Mouse (Mus musculus): ENCODE measurements around the gene Magea1. TPM values are rescaled to one million over a fixed set of nuclear protein-coding genes. Genes with fewer than 3 reads are reported as not detected.

Gene Magea1
- total RNA-seq (2023): not detected in 2 replicates

DNA sequence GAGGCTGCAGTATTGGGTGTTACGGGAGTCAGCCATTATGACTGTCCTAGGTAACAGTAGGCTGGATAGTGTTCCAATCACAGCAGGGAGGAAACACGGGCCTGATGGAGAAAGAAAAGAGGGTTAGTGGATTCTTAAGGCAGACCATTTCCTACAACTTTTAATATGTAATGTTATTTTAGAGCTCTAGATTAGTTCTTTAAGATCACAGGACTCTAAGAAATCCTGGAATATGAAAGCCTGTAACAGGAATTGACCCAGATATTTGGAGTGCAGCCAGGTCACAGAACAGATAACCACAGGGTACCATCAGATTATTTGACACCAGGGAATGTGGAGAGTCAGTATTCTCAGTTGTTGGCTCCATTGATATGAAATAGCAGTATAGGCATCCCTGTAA is at the start of gene Magea1:
TSS of gene Magea1 (minus strand) at position 101 of the 400 bp plus-strand sequence.

DNA sequence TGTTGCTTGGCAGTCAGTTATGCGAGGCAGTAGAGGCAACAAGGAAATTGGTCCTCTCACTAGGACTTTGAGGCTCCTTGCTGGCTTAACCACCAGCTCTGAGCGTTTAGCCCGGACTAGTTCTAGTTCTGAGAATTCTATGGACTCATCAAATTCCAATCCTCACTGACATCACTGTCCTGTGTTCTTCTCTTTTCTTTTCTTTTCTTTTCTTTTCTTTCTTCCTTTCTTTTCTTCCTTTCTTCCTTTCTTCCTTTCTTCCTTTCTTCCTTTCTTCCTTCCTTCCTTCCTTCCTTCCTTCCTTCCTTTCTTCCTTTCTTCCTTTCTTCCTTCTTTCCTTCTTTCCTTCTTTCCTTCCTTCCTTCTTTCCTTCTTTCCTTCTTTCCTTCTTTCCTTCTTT is 38.7 kb upstream of the Magea1 start, which contains the start of gene Cldn34b2:
TSS of gene Cldn34b2 (minus strand) at position 101 of the 400 bp plus-strand sequence.

DNA sequence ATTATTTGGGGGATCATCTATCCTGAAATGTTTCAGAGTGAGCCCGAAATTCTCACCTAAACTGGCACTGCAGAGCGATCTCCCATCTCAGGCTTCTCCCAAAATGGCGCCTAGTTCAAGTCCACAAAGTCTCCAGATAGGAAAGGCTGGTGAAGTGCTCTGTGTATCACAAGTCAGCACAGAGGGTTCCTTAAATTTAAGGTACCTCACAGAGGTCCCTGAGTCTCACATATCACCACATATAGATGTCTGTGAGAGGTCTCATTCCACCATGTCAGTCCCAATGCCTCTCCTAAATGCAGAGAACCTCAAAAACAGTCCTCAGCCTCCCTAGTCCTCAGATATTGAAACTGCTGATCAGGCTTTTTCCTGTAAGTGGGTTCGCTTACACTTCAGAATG is 4.0 kb upstream of the Magea1 start, which contains the start of gene Magea2:
TSS of gene Magea2 (minus strand) at position 101 of the 400 bp plus-strand sequence.

DNA sequence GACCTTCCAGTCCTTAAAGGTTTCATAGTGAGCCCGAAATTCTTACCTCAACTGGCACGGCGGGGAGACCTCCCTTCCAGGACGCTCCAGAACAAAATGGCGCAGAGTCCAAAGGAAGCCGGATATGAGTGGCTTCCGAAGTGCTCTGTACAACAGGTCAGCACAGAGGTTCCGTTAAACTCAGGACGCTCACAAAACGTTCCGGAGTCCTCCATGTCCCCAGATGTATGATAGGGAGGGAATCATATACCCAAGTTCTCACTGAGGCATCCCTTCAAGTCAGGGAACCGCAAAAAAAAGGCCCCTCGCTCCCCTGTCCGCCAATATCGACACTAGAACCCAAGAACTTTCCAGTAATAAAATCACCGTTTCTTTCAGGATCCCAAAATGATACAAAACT is 26.5 kb downstream of the Magea1 start, which contains the start of gene Magea5:
TSS of gene Magea5 (minus strand) at position 101 of the 400 bp plus-strand sequence.

Other genes starting within 250 kb of the Magea1 start
- not detected in 2 replicates for gene Cldn34b1, start 199.5 kb downstream of the Magea1 start, total RNA-seq (2023)
- gene Magea6, start 153.8 kb downstream of the Magea1 start, total RNA-seq (2023): not detected in 2 replicates
- gene Magea3, start 140.3 kb downstream of the Magea1 start, total RNA-seq (2023): not detected in 2 replicates
- not detected in 2 replicates for gene Magea8, start 93.9 kb downstream of the Magea1 start, total RNA-seq (2023)
- gene Magea5, start 26.6 kb downstream of the Magea1 start, total RNA-seq (2023): not detected in 2 replicates
- not detected in 2 replicates for gene Magea2, start 3.9 kb upstream of the Magea1 start, total RNA-seq (2023)
- not detected in 2 replicates for gene Cldn34b2, start 38.6 kb upstream of the Magea1 start, total RNA-seq (2023)
- 564 and 611 TPM in 2 replicates for gene Sat1, start 126.7 kb upstream of the Magea1 start, total RNA-seq (2023)
- gene Acot9, start 172.7 kb upstream of the Magea1 start, total RNA-seq (2023): 49.9 and 55.3 TPM in 2 replicates

All from neutrophil, adult 65 days (primary cell).